Mouse (Mus musculus): Measurements from ENCODE around the gene Dab1. TPM values are rescaled to one million over a fixed set of nuclear protein-coding genes. Genes with fewer than 3 reads are reported as not detected.

Dab1 gene
- polyA plus RNA-seq, 1 experiment from 2014 or later = 36.4 TPM

GRCm38 (mm10) chr4:104367741-104368411 lies 748.7 kb downstream of the Dab1 start:
- Histone ChIP-seq H3K4me3 (ENCODE audit: low read depth, low read length) (peak overlapping the region; percentile 75), H3K27ac (ENCODE audit: low read depth, low read length) (peak overlapping the region; percentile 44; the same call in 1 of the 2 replicates), H3K27me3 (ENCODE audit: control insufficient read depth, insufficient read depth, low read length) (peaks cover 21% of the 10 kb centered on the region), H3K4me1 (ENCODE audit: control insufficient read depth, insufficient read depth, low read length) (0 out of 2 replicates have a peak, but pooled peaks cover 3% of the 10 kb centered on the region), H3K9me3 (ENCODE audit: control insufficient read depth, low read length) (no peaks in the 10 kb centered on the region), H3K4me2 (ENCODE audit: low read depth) (peak overlapping the region; percentile 93), H3K36me3 (ENCODE audit: control insufficient read depth, insufficient read depth, low read length) (no peaks in the 10 kb centered on the region), H3K9ac (ENCODE audit: low read length) (peak overlapping the region; percentile 77)
- DNase-seq (ENCODE audit: low spot score) (peak; percentile 63), ATAC-seq (ENCODE audit: insufficient read depth, low FRiP score, low TSS enrichment) (peak; percentile 45)
- under 1% methylated on average over 42 of the region's 48 CpGs for WGBS

GRCm38 (mm10) chr4:104368561-104369021 lies 749.4 kb downstream of the Dab1 start:
- 0% methylated on average over 20 of the region's 20 CpGs for WGBS
- Histone ChIP-seq H3K4me2 (ENCODE audit: low read depth) (peak overlapping the region; percentile 93), H3K9me3 (ENCODE audit: control insufficient read depth, low read length) (no peaks in the 10 kb centered on the region), H3K9ac (ENCODE audit: low read length) (peak overlapping the region; percentile 77), H3K4me1 (ENCODE audit: control insufficient read depth, insufficient read depth, low read length) (0 out of 2 replicates have a peak, but pooled peaks cover 3% of the 10 kb centered on the region), H3K36me3 (ENCODE audit: control insufficient read depth, insufficient read depth, low read length) (no peaks in the 10 kb centered on the region), H3K4me3 (ENCODE audit: low read depth, low read length) (peak overlapping the region; percentile 75), H3K27me3 (ENCODE audit: control insufficient read depth, insufficient read depth, low read length) (peaks cover 21% of the 10 kb centered on the region), H3K27ac (ENCODE audit: low read depth, low read length) (peak overlapping the region; percentile 44; the same call in 1 of the 2 replicates)
- DNase-seq (ENCODE audit: low spot score) (peak; percentile 85), ATAC-seq (ENCODE audit: insufficient read depth, low FRiP score, low TSS enrichment) (peak; percentile 67)

DNA sequence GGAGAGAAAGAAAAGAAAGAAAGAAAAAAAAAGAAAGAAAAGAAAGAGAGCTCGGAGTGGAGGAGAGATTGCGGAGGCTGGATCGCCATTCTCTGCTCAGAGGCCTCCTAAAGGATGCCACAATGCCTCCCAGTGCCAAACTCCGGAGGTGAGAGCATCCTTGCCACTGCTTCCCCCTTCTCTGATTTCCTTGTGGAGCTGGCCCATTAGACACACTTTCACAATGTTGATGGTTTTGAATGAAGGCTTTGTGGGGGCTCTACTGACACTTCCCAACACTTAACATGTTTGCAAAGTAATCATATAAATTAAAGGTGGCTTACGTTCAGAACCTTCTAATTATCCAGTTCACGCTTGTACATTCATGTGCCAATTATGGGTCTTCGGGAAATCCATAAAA lies 749.9 kb downstream of the Dab1 start:
- Histone ChIP-seq H3K36me3 (ENCODE audit: control insufficient read depth, insufficient read depth, low read length) (no peaks in the 10 kb centered on the region), H3K9ac (ENCODE audit: low read length) (no peak overlapping the region; the same call in 1 of the 2 replicates), H3K4me1 (ENCODE audit: control insufficient read depth, insufficient read depth, low read length) (0 out of 2 replicates have a peak, but pooled peaks cover 3% of the 10 kb centered on the region), H3K4me3 (ENCODE audit: low read depth, low read length) (peak overlapping the region; percentile 75), H3K4me2 (ENCODE audit: low read depth) (peak overlapping the region; percentile 93), H3K9me3 (ENCODE audit: control insufficient read depth, low read length) (no peaks in the 10 kb centered on the region), H3K27ac (ENCODE audit: low read depth, low read length) (no peak overlapping the region), H3K27me3 (ENCODE audit: control insufficient read depth, insufficient read depth, low read length) (peaks cover 21% of the 10 kb centered on the region)
- 6% methylated on average over 7 of the region's 7 CpGs for WGBS
- DNase-seq (ENCODE audit: low spot score) (peak; percentile 17), ATAC-seq (ENCODE audit: insufficient read depth, low FRiP score, low TSS enrichment) (no peak)

DNA sequence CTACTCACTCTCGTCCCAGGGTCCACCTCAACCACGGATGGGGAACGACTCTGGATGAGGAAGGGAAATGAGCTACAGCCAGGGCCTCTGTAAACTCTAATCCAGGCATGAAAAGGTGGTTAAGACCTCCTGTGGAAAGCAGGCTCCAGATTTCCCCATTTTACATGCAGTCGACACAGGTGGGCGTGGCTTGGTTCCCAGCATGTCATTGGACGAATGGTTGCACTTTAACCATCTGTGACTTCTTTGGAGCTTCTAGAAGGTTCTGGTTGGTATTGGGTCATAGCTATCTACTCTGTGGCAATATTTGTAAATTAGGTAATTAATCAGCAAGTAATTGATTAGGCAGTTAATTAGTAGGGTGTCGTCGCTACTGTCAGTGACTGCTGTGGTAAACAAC lies 752.0 kb downstream of the Dab1 start:
- Histone ChIP-seq H3K4me1 (ENCODE audit: control insufficient read depth, insufficient read depth, low read length) (0 out of 2 replicates have a peak, but pooled peaks cover 3% of the 10 kb centered on the region), H3K9me3 (ENCODE audit: control insufficient read depth, low read length) (no peaks in the 10 kb centered on the region), H3K4me2 (ENCODE audit: low read depth) (no peak overlapping the region), H3K27me3 (ENCODE audit: control insufficient read depth, insufficient read depth, low read length) (peaks cover 14% of the 10 kb centered on the region), H3K9ac (ENCODE audit: low read length) (no peak overlapping the region), H3K27ac (ENCODE audit: low read depth, low read length) (no peak overlapping the region), H3K36me3 (ENCODE audit: control insufficient read depth, insufficient read depth, low read length) (no peaks in the 10 kb centered on the region), H3K4me3 (ENCODE audit: low read depth, low read length) (no peak overlapping the region)
- ATAC-seq (ENCODE audit: insufficient read depth, low FRiP score, low TSS enrichment) = no peak
- no peak for DNase-seq (ENCODE audit: low spot score)
- 85% methylated on average over 8 of the region's 8 CpGs for WGBS

DNA sequence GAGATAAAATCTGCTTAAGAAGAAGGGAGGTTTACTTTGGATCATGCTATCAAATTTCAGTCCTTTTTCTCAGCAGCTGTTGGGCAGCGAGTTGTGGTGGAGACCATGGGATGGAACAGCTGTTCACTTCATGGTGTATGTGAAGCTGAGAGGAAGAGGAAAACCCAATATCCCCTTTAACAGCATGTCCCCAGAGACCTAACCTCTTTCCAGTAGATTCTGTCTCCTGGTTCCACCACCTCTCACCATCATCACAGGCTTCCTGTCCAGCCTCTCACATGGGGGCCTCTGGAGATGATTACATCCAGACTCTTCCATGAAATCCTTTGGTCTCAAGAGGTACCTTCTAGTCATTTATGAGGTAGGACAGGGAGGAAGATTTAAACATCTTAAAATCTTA lies 755.0 kb downstream of the Dab1 start:
- Histone ChIP-seq H3K36me3 (ENCODE audit: control insufficient read depth, insufficient read depth, low read length) (no peaks in the 10 kb centered on the region), H3K4me3 (ENCODE audit: low read depth, low read length) (no peak overlapping the region), H3K4me1 (ENCODE audit: control insufficient read depth, insufficient read depth, low read length) (0 out of 2 replicates have a peak, but pooled peaks cover 3% of the 10 kb centered on the region), H3K27ac (ENCODE audit: low read depth, low read length) (no peak overlapping the region), H3K9me3 (ENCODE audit: control insufficient read depth, low read length) (no peaks in the 10 kb centered on the region), H3K9ac (ENCODE audit: low read length) (no peak overlapping the region), H3K27me3 (ENCODE audit: control insufficient read depth, insufficient read depth, low read length) (0 out of 2 replicates have a peak, but pooled peaks cover 3% of the 10 kb centered on the region), H3K4me2 (ENCODE audit: low read depth) (no peak overlapping the region)
- DNase-seq (ENCODE audit: low spot score) = no peak
- no peak for ATAC-seq (ENCODE audit: insufficient read depth, low FRiP score, low TSS enrichment)
- 79% methylated on average over 1 of the region's 1 CpGs for WGBS

- ATAC-seq (ENCODE audit: insufficient read depth, low FRiP score, low TSS enrichment) = no peak
- no peak overlapping the region for H3K27ac ChIP-seq (ENCODE audit: low read depth, low read length)
- DNase-seq (ENCODE audit: low spot score) = no peak
- H3K27me3 ChIP-seq (ENCODE audit: control insufficient read depth, insufficient read depth, low read length) = no peaks in the 10 kb centered on the region
- no peak overlapping the region for H3K4me3 ChIP-seq (ENCODE audit: low read depth, low read length)
- no peak overlapping the region for H3K4me2 ChIP-seq (ENCODE audit: low read depth)
- WGBS = 52% methylated on average over 7 of the region's 7 CpGs
- H3K9ac ChIP-seq (ENCODE audit: low read length) = no peak overlapping the region
- H3K36me3 ChIP-seq (ENCODE audit: control insufficient read depth, insufficient read depth, low read length) = no peaks in the 10 kb centered on the region
- H3K9me3 ChIP-seq (ENCODE audit: control insufficient read depth, low read length) = no peaks in the 10 kb centered on the region
- H3K4me1 ChIP-seq (ENCODE audit: control insufficient read depth, insufficient read depth, low read length) = no peaks in the 10 kb centered on the region
Measured at GRCm38 (mm10) chr4:104384704-104385103, 765.5 kb downstream of the Dab1 start.

DNA sequence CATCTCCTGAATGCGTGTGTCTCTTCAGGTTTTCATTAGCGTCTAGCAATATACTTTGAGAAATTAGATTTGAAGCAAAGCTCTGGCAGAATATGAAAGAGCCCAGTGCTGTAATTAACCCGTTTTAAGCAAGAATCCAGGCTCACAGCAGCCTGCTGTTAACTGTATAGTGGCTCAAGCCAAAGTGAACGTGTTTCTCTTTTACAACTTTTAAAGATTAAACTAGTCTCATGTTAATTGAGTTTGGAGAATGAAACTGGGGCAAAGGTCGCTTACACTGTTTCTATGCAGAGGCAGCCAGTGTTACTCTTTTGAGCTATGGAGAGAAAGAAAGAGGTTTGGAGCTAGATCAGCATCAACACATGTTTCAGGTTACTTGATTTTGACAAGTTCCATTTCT lies 766.1 kb downstream of the Dab1 start:
- H3K4me1 ChIP-seq (ENCODE audit: control insufficient read depth, insufficient read depth, low read length) = no peaks in the 10 kb centered on the region
- H3K4me2 ChIP-seq (ENCODE audit: low read depth) = no peak overlapping the region
- no peak overlapping the region for H3K4me3 ChIP-seq (ENCODE audit: low read depth, low read length)
- no peak overlapping the region for H3K9ac ChIP-seq (ENCODE audit: low read length)
- ATAC-seq (ENCODE audit: insufficient read depth, low FRiP score, low TSS enrichment) = no peak
- H3K27me3 ChIP-seq (ENCODE audit: control insufficient read depth, insufficient read depth, low read length) = no peaks in the 10 kb centered on the region
- DNase-seq (ENCODE audit: low spot score) = no peak
- H3K36me3 ChIP-seq (ENCODE audit: control insufficient read depth, insufficient read depth, low read length) = no peaks in the 10 kb centered on the region
- no peaks in the 10 kb centered on the region for H3K9me3 ChIP-seq (ENCODE audit: control insufficient read depth, low read length)
- 44% methylated on average over 5 of the region's 5 CpGs for WGBS
- no peak overlapping the region for H3K27ac ChIP-seq (ENCODE audit: low read depth, low read length)

DNA sequence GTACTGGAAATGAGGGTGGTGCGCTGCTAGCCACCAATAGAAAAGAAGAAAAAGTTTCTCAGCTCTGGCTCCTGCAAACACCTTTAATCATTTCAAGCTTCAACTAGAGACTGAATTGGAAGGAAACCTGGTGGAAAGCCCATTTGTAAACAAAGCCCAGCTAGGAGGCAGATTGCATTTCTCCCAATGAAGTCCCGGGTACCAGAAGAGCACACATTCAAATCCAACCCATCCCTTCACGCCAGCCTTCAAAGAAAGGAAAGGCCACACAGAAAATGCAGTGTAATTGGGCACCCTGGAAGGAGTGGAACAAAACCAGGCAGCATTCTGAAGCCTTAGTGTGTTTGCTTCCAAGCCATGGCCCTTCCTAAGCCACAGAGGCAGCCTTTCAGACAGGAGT lies 776.4 kb downstream of the Dab1 start:
- H3K4me1 ChIP-seq (ENCODE audit: control insufficient read depth, insufficient read depth, low read length) = no peaks in the 10 kb centered on the region; the same call in 1 of the 2 replicates
- no peak for ATAC-seq (ENCODE audit: insufficient read depth, low FRiP score, low TSS enrichment)
- no peak overlapping the region for H3K4me3 ChIP-seq (ENCODE audit: low read depth, low read length)
- no peaks in the 10 kb centered on the region for H3K27me3 ChIP-seq (ENCODE audit: control insufficient read depth, insufficient read depth, low read length)
- no peak overlapping the region for H3K9ac ChIP-seq (ENCODE audit: low read length)
- WGBS = 78% methylated on average over 3 of the region's 3 CpGs
- H3K9me3 ChIP-seq (ENCODE audit: control insufficient read depth, low read length) = no peaks in the 10 kb centered on the region
- H3K27ac ChIP-seq (ENCODE audit: low read depth, low read length) = no peak overlapping the region
- no peaks in the 10 kb centered on the region for H3K36me3 ChIP-seq (ENCODE audit: control insufficient read depth, insufficient read depth, low read length)
- H3K4me2 ChIP-seq (ENCODE audit: low read depth) = no peak overlapping the region
- DNase-seq (ENCODE audit: low spot score) = no peak

DNA sequence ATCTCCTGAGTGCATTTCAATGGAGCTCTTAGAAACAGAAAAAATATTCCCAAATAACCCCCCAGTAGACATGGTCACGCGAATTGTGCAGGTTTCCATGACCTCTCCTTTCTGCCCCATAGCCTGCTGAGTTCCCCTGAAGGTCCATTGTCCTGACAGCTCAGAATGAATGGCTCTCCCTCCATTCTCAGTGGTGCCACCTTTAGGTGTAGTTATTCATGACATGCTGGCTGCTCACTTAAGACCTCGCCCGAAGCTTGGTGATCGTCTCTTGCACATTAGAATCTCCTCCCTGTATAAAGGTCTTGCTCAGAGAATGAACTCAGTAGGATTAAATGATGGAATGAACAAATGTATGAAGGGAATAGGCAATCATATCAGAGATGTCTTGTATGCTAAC lies 776.9 kb downstream of the Dab1 start:
- H3K9ac ChIP-seq (ENCODE audit: low read length) = no peak overlapping the region
- no peak for ATAC-seq (ENCODE audit: insufficient read depth, low FRiP score, low TSS enrichment)
- no peaks in the 10 kb centered on the region for H3K36me3 ChIP-seq (ENCODE audit: control insufficient read depth, insufficient read depth, low read length)
- no peaks in the 10 kb centered on the region; the same call in 1 of the 2 replicates for H3K4me1 ChIP-seq (ENCODE audit: control insufficient read depth, insufficient read depth, low read length)
- no peak overlapping the region for H3K4me2 ChIP-seq (ENCODE audit: low read depth)
- 80% methylated on average over 5 of the region's 5 CpGs for WGBS
- H3K4me3 ChIP-seq (ENCODE audit: low read depth, low read length) = no peak overlapping the region
- no peaks in the 10 kb centered on the region for H3K27me3 ChIP-seq (ENCODE audit: control insufficient read depth, insufficient read depth, low read length)
- DNase-seq (ENCODE audit: low spot score) = no peak
- H3K9me3 ChIP-seq (ENCODE audit: control insufficient read depth, low read length) = no peaks in the 10 kb centered on the region
- H3K27ac ChIP-seq (ENCODE audit: low read depth, low read length) = no peak overlapping the region
